Mouse (Mus musculus) right cerebral cortex, postnatal 14 days (tissue): ENCODE measurements at regions not wholly inside any gene's neighbourhood (a gene's known extent, or its start where the extent isn't known, plus 50 kb on each side); places are given as distances from the start of the nearest gene placed in this dataset.

Experiments
- DNase-seq: peaks from one replicate; pipeline ENCODE4 v3.0.0; 2022

GRCm38 (mm10) chr2:8291357-8291756 is 782.0 kb upstream of the Celf2 start:
- no peak for DNase-seq

GRCm38 (mm10) chr2:8287403-8287802 is 778.0 kb upstream of the Celf2 start:
- DNase-seq = no peak

- DNase-seq = no peak
Observed at GRCm38 (mm10) chr2:8276127-8276773, 766.9 kb upstream of the Celf2 start.
